Mouse (Mus musculus) megakaryocyte, embryonic 14.5 days (primary cell): ENCODE data around the gene Tshz2.

Experiments
- FLI1 ChIP-seq: IDR thresholded peaks from 2 replicates; pipeline ENCODE4 v1.6.1; 2012; ENCODE audit warnings: low read length, inconsistent platforms, mixed read lengths
- GATA1 ChIP-seq: IDR thresholded peaks from 3 replicates; pipeline ENCODE4 v1.6.1; 2012; ENCODE audit warnings: mixed read lengths, low read length, inconsistent platforms, borderline replicate concordance

- TF ChIP-seq GATA1: no peak
- TF ChIP-seq FLI1: no peak
Measured at GRCm38 (mm10) chr2:169632338-169633151, at the start of gene Tshz2.
